Mouse (Mus musculus): Measurements from ENCODE around the gene Klrb1c.
"Not testable (repeated sequence)": the region's sequence is repeated elsewhere in the genome, so short reads cannot be mapped to it uniquely, and the experiment has no call there.

DNA sequence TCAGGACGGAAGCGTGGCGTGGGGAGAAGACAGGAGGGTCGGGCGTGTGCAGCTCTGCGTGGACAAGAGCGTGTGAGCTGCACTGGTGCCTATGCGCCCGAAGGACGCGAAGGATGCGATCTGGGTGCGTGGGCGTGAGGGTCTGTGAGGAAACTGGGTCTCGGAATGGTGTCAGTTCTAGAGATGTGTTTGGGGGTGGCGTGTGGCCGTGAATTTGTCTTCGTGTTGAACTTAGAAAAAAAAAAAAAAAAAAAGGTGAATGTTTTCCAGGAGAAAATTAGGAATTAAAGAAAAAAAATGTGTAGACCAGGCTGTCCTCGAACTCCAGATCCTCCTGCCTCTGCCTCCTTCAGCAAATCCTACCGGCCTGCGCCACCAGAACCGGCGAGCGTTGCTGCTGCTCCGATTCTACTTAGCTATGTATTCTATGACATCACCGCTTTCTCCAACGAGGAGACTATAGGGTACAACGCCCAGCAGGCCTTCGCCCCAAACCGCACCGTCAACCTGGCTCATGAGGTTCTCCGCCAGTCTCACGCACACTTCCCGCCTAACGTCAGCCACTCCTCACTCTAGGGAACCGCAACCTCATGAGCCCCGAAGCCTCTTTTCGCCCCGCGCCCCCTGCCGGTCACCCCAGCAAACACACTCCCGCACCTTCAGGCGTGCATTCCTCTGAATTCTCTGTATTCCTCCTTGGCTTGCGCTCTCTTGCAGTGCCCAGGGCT, 28.4 kb downstream of the Klrb1c start:
- TF ChIP-seq EP300 (IDR thresholded peaks at IDR 0.05; ENCODE audit: insufficient read depth, low read depth, low read length); POLR2A (IDR thresholded peaks at IDR 0.05; ENCODE audit: insufficient read depth, low read length): not testable (repeated sequence)

Data from ES-Bruce4 (cell line).